Mouse (Mus musculus) frontal cortex, adult 2 months (tissue): ENCODE data around the gene Slc1a1. TPM values are rescaled to one million over a fixed set of nuclear protein-coding genes. Genes with fewer than 3 reads are reported as not detected.
A peak's percentile ranks its signal among the peaks of the same experiment; 100 is the strongest.

Experiments
- DNase-seq, 2 experiments: peaks; one replicate each; pipeline ENCODE4 v3.0.0; 2022; ENCODE audit warnings: low spot score in 1 of 2; ENCODE audit errors: extremely low spot score in 1 of 2
- polyA plus RNA-seq: library from polyadenylated mRNA; depleted of rRNA; stranded (reverse); fragments of >200 nt; gene quantifications from 2 replicates; pipeline ENCODE4 v1.2.3, GENCODE M21; 2012; rRNA removed

The Slc1a1 gene
- polyA plus RNA-seq: 70.2 and 78.6 TPM in 2 replicates

DNA sequence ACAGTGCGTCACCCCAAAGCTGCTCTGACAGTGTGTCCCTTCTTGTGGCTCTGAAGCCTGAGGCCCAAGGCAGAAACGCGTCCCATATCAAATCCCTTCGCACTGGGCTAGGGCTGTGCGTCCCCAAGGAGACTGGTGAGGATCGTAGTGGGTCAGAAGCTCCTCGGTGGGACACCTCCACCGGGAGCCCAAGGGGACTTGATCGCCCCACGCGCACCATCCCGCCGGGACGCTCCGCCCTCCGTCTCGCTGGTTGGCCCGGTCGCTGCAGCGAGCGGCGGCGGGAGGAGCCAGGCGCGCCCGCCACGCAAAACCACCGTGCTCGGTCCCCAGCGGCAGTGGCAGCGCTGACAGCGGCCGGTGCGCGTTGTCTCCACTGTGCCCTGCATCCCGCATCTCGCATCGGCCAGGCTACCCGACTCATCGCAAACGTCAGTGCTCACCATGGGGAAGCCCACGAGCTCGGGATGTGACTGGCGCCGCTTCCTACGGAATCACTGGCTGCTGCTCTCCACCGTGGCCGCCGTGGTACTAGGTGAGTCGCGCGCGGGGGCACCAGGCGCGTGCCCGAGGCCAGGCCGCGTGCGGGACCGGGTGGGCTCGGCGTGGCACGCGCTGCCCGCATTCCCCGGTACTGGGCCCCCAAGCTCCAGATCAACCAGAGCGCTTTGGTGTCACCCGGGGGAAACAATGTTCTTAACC lies at the start of gene Slc1a1:
Gene Slc1a1, plus strand, starts transcription at position 252 of the 702 bp plus-strand sequence.
- DNase-seq: peak; percentile 50 to 84

DNA sequence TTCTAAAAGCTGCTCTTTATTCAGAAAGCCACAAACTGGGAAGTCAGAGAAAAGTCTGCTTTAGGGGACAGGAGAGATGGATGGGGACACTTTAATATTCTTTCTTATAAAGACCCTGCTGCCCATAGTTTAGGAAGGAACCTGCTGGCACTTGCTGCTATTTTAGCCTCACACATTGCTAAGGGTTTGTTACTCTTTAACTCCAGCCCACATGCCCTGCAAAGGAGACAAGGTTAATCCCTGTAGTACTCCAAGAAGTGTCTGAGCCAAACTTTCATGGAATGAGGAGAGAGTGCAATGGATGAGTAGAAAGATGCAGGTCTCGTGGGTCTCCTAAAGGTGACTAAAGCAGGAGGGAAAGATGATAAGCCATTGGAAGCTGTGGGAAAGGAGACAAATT lies 44.7 kb upstream of the Slc1a1 start:
- no peak for DNase-seq

DNA sequence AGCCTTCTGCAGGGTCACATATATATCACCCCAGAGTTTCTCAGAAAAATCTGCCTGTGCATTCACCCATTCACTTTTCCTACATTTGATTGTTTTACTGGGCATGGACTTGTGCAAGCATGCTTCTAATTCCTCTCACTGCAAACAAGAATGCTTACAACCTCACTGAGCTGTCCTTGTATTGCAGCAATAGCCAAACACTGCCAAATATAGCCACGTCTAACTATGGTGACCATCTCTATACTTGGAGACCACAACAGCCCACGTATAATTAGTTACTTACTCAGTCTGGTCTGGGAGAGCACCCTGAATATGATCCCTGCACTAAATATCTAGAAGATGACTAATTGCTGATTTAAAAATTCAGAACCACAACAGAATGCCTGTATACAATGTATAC lies 41.5 kb upstream of the Slc1a1 start:
- no peak for DNase-seq

DNA sequence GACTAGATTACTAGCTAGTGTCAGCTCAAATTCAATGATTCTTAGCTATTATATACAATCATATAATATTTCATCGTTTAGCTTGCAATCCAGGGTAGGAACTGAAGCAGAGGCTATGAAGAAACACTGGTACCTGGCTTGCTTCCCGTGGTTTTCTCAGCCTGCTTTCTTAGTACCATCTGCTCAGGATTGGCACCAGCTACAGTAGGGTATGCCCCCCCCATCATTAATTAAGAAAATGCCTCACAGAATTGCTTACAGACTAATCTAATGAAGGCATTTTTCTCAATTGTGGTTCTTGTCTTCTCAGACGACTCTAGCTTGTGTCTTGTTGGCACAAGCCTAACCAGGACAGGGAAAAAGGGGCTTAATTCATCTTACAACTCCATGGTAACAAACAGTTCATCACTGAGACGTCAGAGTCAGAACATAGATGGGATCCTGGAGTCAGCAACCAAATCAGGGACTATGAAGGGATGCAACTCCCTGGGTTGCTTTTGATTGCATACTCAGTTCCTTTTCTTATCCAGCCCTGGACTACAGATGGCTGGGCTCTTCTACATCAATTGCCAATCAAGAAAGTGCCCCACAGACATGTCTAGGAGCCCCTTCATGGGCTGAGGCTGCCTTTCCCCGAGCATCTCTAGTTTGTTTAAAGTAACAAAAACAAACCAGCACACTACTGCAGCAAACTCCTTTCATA lies 38.6 kb upstream of the Slc1a1 start:
- DNase-seq: no peak

DNA sequence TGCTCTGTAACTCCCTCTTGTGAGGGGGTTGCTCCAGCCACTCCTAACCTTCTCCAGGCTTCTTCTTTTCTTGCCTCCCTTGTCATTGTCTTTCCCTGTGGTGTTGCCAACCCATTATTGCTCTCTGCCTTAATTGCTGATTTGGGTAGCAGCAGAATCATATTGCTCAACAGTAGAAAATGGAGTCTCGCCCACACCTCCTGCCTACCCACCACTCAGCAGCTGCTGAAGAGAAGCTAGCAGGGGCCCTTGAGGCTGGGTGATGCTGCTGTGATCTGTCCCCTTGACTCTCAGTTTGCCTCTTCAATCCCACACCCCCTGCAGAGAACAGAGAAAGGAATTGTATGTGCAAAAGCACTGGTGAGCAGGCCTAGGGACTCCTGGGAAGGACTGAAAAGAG lies 37.9 kb upstream of the Slc1a1 start:
- peak in 1 of 2 experiments; percentile 14 for DNase-seq

DNA sequence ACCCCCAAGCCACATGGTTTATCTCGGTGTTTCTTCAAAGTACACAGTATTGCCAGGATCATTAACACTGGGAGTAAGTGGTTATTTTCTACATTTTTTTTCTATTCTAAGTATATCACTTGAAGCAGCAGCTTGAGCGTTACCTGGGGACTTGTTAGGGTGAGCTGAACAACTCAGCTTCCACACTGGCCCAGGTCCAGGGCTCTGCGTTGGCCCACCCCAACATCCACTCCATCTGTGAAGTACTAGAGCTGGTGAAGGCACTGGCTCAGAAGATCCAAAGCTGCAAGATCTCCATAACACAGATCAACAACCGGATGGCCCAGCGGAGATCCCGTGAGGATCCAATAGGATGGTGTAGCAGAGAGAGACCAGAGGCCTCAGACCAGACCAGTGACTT lies 37.2 kb upstream of the Slc1a1 start:
- DNase-seq: no peak

DNA sequence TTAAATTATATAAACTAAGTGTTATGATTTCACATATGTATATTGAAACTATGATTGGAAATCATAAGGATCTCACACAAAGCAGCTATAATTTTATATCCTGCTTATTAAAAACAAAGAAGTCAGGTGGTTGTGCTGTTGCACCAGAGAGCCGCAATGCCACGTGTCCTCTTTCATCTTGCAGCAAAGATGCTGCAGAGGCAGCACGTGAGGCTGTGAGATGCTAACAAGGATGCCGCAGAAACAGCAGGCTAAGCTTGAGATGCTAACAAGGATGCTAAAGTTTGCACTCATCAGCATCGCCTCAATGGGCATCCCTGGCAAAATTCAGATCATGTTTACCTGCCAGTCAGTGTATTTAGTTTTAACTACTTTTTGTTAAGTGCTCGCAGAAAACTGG lies 34.4 kb upstream of the Slc1a1 start:
- DNase-seq: peak in 1 of 2 experiments; percentile 32

DNA sequence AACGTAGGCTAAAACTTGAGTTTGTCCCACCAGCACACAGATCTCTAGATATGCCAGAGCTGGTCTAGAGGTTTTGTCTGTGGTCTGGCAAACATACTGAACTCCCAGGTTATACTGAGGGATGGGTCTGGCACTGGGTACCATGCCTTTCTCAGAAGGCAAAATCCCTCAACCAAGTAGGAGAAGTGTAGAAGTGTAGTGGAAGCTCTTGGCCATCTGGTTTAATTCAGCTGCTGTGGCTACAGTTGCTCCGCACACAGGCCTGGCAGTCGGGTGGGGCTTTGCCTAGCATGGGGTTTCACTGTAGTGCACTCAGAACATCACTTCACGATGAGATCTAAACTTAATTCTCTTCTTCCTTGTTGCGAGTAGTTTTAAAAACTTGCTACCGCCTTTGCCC lies 28.6 kb upstream of the Slc1a1 start:
- DNase-seq: no peak

DNA sequence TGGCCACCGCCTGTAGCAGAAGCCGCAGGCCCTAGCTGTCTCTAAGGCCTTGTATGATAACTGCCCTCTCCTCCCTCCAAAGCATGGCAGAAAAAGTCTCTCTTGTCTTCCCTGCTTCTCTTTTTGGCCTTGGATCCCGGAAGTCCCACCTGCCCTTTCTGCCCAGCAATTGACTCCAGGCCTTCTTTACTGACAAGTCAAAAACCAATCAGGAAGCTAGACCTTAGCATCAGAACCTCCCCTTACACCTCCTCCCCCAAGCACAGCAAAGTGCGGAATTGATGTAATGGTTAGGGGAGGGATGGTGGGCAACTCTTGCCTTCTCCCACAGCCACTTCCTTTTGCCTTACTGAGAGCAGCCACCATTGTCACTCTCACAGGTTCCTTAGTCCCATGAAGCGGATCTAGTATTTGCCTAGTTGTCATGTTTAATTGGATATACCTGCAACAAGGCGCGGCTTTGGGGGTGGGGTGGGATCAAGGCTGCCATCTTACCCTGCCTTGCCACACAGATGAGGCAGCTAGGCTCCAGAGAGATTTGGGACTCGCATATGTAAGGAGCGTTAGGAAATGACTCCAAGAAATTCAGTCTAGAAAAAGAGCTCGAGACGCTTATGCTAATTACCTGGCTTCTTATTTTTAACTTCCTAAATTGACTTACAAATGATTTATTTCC lies 27.9 kb upstream of the Slc1a1 start:
- no peak for DNase-seq

DNA sequence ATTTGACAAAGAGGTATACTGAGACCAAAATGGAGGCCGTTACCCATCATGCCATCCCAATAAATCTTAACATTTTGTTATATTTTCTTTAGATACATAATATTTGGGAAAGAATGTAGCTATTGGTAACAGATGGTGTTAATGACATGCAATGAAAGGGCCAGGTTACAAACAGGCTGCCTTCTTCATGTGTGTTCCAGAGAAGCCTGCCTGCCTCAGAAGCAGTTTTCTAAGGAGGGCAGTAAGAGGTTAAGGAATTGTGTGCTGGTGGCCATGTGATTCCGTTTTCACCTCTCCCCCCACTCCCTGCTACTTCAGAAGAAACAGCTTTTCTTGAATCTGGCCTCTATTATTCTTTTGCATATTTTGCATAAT lies 27.4 kb upstream of the Slc1a1 start:
- DNase-seq: no peak

DNA sequence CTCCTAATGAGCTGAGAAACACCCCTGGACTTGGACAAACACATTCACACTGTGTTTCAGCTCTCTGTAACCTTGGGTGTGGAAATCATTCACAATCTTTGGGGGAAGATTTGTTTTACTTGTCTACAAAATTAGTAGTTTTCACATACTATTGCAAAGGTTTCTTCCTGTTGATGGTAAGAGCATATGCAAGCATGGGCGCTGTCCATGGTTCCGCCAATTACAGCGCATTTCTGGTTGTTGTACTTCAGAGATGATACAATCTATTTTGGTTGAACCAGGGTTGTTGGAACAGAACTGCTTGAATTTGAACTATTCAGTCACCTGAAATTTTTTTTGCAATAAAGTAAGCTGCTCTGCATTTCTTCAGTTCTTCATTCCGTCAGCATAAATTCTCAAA lies 16.6 kb upstream of the Slc1a1 start:
- DNase-seq: no peak

DNA sequence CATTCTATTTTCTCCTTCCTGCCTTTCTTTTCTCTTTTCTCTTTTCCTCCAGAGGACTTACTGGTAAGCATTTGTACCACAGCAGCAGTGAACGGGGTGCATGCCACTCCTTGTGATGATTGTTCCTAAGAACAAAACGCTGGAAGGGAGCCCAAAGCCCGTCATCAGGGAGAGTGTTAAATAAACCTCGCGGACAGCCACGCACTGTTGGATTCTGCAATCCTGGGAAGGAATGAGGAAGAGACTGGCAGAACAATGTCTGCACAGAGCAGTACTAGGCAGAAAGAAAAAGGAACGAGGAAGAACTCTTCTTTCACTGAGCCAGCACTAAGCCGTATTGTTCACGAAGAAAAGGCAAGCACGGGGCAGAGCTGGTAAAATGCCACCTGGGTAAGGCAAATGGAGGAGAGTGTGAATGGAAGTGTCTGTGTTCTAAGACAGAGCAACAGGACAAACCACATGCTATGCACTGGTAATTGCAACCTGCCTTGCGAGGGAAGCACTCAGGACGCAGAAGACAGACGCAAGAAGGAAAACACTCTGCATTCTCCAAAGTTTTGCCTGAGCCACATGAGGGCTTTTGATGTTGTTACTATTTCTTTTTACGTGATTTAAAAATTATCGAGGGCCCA lies 7.0 kb upstream of the Slc1a1 start:
- no peak for DNase-seq

DNA sequence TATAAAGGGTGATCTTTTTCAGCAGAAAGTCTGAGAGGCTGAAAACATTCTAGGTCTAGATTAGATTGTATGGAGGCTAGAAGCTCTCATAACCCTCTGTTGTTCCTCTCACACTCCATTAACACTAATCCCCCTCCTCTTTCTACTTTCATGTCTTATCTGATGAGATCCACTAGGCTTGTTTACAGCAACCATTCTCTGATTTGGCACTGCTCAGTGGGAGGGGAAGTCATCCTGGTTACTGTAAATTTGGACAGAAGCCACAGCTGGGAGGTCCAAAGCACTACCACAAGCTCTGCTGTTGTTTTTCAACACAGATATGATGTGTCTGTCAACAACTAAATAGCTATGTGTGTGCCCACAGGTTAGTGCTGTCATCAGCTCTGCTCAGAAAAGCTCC lies 3.5 kb upstream of the Slc1a1 start:
- no peak for DNase-seq

DNA sequence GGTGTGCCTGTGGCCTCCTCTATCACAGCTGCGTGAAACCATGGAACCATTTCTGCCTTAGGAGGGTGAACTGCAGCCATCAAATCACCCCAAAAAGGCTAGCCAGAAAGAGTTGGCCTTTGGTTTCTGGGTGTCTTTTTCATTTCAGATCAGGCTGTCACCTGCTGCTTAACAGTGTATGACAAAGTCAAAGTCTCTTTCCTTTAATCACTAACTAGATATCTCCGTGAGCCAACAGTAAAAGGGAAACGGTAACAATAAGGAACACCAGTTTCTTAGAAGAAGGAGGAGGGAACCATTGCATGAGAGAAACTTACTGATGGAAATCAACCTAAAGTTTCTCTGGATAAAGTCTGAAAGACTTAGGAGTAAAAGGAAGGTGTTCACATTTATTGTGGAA lies 2.2 kb upstream of the Slc1a1 start:
- no peak for DNase-seq

DNA sequence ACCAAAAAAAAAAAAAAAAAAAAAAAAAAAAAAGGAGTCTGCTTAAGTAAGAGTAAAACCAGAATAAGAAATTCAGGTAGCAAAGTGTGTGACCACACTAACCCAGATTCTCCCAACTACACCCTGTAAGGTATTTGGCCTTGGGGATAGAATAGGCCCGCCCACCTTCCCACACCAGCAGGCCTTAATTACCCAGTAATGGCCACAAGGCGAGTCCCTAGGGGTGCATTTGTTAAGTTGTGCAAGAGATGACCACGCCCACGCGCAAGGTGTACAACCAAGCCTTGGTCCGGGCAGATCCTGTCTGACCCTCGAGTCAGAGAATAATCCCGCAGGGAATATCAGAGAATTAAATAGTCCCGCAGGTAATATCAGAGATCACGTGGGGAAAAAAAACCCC lies 461 bp upstream of the Slc1a1 start:
- no peak for DNase-seq

DNA sequence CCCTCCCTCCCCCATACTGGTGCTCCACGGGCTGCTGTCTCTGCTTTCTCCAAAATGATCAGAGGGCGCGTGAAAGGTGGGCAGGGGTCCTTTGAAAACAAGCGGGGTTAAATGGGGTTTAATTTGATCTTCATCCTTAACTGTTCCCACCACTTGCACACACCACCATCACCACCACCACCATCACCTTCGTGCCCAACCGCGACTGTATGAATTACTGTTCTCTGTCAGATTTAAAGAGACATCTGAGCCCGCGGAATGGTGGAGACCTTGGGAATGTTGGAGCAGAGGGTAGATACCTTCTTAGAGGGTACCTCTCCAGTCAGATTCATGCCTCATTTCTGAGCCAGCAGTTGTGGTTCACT lies 633 bp downstream of the Slc1a1 start:
- DNase-seq: peak in 1 of 2 experiments; percentile 21

DNA sequence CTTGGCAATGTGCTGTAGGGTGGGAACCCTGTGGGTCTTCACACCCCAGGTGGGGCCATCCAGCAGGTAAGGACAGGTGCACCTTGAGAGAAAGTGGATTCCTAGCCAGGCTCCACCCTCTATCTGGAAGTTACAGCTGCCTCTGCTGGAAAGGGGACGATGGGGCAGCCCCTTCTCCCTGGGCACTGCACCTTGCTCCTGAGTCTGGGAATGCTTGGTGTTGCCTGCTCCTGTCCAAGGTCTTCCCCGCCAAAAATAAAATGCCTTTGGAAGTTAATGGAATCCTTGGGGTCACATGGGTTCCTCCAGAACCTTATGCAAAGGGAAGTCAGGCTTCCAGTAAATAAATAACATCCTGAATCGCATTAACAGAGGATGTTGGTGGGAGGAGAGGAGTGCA lies 1.3 kb downstream of the Slc1a1 start:
- no peak for DNase-seq

DNA sequence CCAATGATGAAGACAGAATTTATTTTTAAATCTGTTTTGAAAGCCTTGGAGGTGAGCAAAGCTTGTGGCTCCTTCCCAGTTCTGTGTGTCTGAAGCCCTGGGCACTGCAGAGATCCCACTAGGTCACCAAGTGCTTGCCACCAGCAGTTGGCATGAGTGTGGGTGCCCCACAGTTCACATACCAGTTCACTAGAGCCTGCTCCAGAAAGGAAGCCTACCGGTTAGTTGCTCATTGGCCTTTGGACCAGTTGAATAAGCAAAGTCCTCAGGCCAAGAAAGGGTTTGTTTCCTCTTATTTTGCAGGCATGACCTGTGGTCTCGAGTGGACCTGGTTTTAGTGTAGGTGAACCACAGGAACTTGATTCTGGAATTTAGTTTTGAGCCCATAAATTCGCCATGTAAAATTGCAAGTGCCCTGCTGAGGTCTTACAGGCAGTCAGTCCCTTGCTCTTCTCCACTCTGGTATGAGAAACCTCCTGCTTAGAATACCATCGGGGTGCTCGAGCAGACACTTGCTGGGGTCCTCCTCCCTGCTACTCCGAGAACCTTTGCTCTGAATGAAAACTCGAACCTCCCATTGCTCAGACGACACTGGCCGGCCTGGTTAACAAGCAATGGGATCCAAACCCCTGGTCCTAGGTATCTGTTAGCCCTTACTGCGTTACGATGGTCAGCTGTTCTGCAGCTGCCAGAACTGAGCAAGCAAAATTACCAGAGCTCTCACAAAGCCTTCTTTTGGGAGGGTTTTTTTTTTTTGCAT lies 2.0 kb downstream of the Slc1a1 start:
- no peak for DNase-seq

DNA sequence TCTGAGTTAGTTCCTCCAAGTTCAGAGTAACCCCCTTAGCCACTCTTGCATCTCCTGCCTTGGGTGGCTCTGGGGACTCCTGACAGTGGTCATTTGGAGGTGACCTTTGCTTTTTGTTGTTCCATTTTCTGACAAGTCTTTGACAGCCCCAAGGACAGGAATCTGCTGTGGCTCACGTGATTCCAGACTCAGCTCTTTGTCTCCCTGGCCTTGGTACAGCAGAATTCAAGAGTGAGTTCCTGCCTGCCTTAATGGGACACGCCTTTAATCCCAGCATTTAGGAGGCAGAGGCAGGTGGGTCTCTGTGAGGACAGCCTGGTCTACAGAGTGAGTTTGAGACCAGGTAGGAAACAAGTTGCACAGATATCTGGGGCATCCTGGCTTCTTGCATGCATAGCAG lies 3.9 kb downstream of the Slc1a1 start:
- DNase-seq: no peak

DNA sequence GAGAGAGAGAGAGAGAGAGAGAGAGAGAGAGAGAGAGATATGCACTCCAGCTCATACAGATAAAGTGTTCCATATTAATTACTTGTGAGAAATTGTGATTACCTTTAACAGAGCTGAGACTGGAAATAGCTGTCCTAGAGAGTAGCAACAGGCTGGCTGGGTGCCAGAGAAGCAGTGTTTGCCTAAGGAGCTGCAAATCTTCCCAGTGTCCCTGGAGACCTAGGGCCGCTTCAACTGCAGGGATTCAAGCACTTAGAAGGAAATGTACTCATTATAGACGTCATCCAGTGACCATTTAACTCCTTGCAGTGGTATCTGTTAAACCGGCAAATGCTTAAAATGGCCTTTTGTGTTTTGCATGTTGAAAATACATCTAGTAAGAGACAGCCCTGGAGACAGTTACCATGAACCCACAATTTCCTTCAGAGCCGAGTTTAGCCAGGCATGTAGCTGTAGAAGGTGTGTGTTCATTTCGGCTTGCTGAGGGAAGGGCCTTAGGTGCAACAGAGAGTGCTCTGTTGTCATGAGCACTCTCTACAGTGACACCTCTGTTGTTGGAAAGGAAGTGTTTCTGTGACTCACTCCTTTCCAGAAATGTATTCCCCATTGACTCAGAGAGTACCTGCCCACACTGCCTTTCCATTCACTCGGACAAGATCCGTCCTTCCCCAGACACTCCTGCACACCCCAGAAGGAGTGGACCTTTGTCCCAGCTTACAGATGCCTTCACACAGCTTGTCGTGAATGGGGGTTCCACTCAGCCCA lies 10.3 kb downstream of the Slc1a1 start:
- DNase-seq: peak in 1 of 2 experiments; percentile 54
